Mouse (Mus musculus): Measurements from ENCODE around the gene Plekha4. TPM values are rescaled to one million over a fixed set of nuclear protein-coding genes. Genes with fewer than 3 reads are reported as not detected.

The Plekha4 gene
- polyA plus RNA-seq, 1 experiment from 2014 or later = 7.3 TPM

- H3K4me2 ChIP-seq (ENCODE audit: low read depth, low read length) = no peak overlapping the region
- no peaks in the 10 kb centered on the region; the same call in 1 of the 2 replicates for H3K4me1 ChIP-seq (ENCODE audit: control insufficient read depth, insufficient read depth, low read length)
- H3K27me3 ChIP-seq (replicated peaks; ENCODE audit: control insufficient read depth, insufficient read depth, low read length) = no peaks in the 10 kb centered on the region
- no peak for DNase-seq (ENCODE audit: low spot score)
- H3K9ac ChIP-seq (ENCODE audit: low read depth, low read length) = no peak overlapping the region
- no peak overlapping the region for H3K4me3 ChIP-seq (ENCODE audit: low read depth, low read length)
- no peak for ATAC-seq (ENCODE audit: low read depth)
- H3K36me3 ChIP-seq (ENCODE audit: control insufficient read depth, insufficient read depth, low read length) = peaks cover 75% of the 10 kb centered on the region
- H3K27ac ChIP-seq (replicated peaks; ENCODE audit: low read depth, low read length) = no peak overlapping the region
- H3K9me3 ChIP-seq (ENCODE audit: control insufficient read depth, low read length) = no peaks in the 10 kb centered on the region
- 83% methylated on average over 9 of the region's 9 CpGs for WGBS
These were observed 31.6 kb upstream of the Plekha4 start for GRCm38 (mm10) chr7:45494548-45494947.

DNA sequence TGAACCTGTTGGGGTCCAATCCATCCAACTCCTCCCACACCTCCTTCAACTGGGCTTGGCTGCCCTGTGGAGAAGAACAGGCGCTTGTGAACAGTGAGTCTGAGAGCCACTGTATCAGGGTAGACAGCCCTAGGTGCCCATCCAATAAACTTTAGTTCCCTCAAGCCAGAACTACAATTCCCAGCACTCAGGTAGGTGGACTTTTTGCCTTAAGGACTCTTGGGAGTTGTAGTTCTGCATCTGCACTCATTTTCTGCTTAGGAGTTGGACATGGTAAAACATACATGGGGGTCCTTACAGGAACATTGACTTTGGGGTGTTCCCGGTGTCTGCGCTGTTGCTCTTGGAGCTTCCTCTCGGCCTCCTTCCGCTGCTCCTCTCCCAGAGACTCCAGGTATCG lies 27.7 kb upstream of the Plekha4 start:
- Histone ChIP-seq H3K4me3 (ENCODE audit: low read depth, low read length) (no peak overlapping the region), H3K4me1 (ENCODE audit: control insufficient read depth, insufficient read depth, low read length) (no peaks in the 10 kb centered on the region), H3K27me3 (replicated peaks; ENCODE audit: control insufficient read depth, insufficient read depth, low read length) (no peaks in the 10 kb centered on the region), H3K27ac (replicated peaks; ENCODE audit: low read depth, low read length) (no peak overlapping the region), H3K9ac (ENCODE audit: low read depth, low read length) (no peak overlapping the region), H3K36me3 (ENCODE audit: control insufficient read depth, insufficient read depth, low read length) (peaks cover 89% of the 10 kb centered on the region), H3K9me3 (ENCODE audit: control insufficient read depth, low read length) (no peaks in the 10 kb centered on the region), H3K4me2 (ENCODE audit: low read depth, low read length) (no peak overlapping the region)
- DNase-seq (ENCODE audit: low spot score) (no peak), ATAC-seq (ENCODE audit: low read depth) (no peak)
- WGBS = 97% methylated on average over 6 of the region's 6 CpGs

GRCm38 (mm10) chr7:45507583-45507982 lies 18.5 kb upstream of the Plekha4 start:
- peaks cover 10% of the 10 kb centered on the region for H3K4me1 ChIP-seq (ENCODE audit: control insufficient read depth, insufficient read depth, low read length)
- H3K27me3 ChIP-seq (replicated peaks; ENCODE audit: control insufficient read depth, insufficient read depth, low read length) = no peaks in the 10 kb centered on the region
- ATAC-seq (ENCODE audit: low read depth) = no peak
- H3K4me2 ChIP-seq (ENCODE audit: low read depth, low read length) = no peak overlapping the region
- no peak overlapping the region for H3K4me3 ChIP-seq (ENCODE audit: low read depth, low read length)
- peaks cover 44% of the 10 kb centered on the region for H3K36me3 ChIP-seq (ENCODE audit: control insufficient read depth, insufficient read depth, low read length)
- WGBS = 88% methylated on average over 6 of the region's 6 CpGs
- H3K9me3 ChIP-seq (ENCODE audit: control insufficient read depth, low read length) = no peaks in the 10 kb centered on the region
- H3K9ac ChIP-seq (ENCODE audit: low read depth, low read length) = no peak overlapping the region
- H3K27ac ChIP-seq (replicated peaks; ENCODE audit: low read depth, low read length) = no peak overlapping the region
- DNase-seq (ENCODE audit: low spot score) = no peak

DNA sequence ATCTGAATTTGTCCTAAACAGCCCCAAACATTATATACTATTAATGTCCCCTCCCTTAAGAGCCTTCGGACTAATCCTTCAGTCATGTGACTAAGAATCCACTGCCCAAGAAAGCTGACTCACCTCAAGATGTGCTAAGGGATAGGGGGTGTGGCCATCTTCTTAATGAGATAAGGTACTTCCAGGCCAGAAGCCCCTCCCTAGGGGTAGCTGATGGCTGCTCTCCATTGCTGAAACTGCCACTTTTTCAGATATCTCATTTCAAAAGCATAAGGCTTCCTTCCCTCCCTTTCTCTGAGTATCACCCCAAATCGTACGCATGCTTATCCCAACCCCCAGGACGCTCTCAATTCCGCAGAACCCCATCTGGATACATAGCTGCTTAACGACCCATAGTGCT lies 17.6 kb upstream of the Plekha4 start:
- H3K9me3 ChIP-seq (ENCODE audit: control insufficient read depth, low read length) = no peaks in the 10 kb centered on the region
- H3K4me2 ChIP-seq (ENCODE audit: low read depth, low read length) = peak overlapping the region; percentile 98
- H3K4me3 ChIP-seq (ENCODE audit: low read depth, low read length) = peak overlapping the region; percentile 74
- DNase-seq (ENCODE audit: low spot score) (no peak), ATAC-seq (ENCODE audit: low read depth) (no peak)
- WGBS = 78% methylated on average over 6 of the region's 6 CpGs
- H3K27ac ChIP-seq (replicated peaks; ENCODE audit: low read depth, low read length) = no peak overlapping the region
- H3K9ac ChIP-seq (ENCODE audit: low read depth, low read length) = 0 out of 2 replicates have a peak overlapping the region, but pooled peaks have one; percentile 5
- no peaks in the 10 kb centered on the region for H3K27me3 ChIP-seq (replicated peaks; ENCODE audit: control insufficient read depth, insufficient read depth, low read length)
- peaks cover 35% of the 10 kb centered on the region for H3K36me3 ChIP-seq (ENCODE audit: control insufficient read depth, insufficient read depth, low read length)
- H3K4me1 ChIP-seq (ENCODE audit: control insufficient read depth, insufficient read depth, low read length) = peaks cover 10% of the 10 kb centered on the region

- DNase-seq (ENCODE audit: low spot score) (no peak), ATAC-seq (ENCODE audit: low read depth) (no peak)
- H3K27me3 ChIP-seq (replicated peaks; ENCODE audit: control insufficient read depth, insufficient read depth, low read length) = no peaks in the 10 kb centered on the region
- H3K36me3 ChIP-seq (ENCODE audit: control insufficient read depth, insufficient read depth, low read length) = peaks cover 35% of the 10 kb centered on the region
- 29% methylated on average over 19 of the region's 19 CpGs for WGBS
- H3K4me2 ChIP-seq (ENCODE audit: low read depth, low read length) = peak overlapping the region; percentile 98
- peak overlapping the region; percentile 89; the same call in 1 of the 2 replicates for H3K27ac ChIP-seq (replicated peaks; ENCODE audit: low read depth, low read length)
- no peaks in the 10 kb centered on the region for H3K9me3 ChIP-seq (ENCODE audit: control insufficient read depth, low read length)
- H3K4me3 ChIP-seq (ENCODE audit: low read depth, low read length) = peak overlapping the region; percentile 74
- peaks cover 10% of the 10 kb centered on the region for H3K4me1 ChIP-seq (ENCODE audit: control insufficient read depth, insufficient read depth, low read length)
- H3K9ac ChIP-seq (ENCODE audit: low read depth, low read length) = peak overlapping the region; percentile 81
These were observed 16.8 kb upstream of the Plekha4 start for GRCm38 (mm10) chr7:45509181-45509882.

DNA sequence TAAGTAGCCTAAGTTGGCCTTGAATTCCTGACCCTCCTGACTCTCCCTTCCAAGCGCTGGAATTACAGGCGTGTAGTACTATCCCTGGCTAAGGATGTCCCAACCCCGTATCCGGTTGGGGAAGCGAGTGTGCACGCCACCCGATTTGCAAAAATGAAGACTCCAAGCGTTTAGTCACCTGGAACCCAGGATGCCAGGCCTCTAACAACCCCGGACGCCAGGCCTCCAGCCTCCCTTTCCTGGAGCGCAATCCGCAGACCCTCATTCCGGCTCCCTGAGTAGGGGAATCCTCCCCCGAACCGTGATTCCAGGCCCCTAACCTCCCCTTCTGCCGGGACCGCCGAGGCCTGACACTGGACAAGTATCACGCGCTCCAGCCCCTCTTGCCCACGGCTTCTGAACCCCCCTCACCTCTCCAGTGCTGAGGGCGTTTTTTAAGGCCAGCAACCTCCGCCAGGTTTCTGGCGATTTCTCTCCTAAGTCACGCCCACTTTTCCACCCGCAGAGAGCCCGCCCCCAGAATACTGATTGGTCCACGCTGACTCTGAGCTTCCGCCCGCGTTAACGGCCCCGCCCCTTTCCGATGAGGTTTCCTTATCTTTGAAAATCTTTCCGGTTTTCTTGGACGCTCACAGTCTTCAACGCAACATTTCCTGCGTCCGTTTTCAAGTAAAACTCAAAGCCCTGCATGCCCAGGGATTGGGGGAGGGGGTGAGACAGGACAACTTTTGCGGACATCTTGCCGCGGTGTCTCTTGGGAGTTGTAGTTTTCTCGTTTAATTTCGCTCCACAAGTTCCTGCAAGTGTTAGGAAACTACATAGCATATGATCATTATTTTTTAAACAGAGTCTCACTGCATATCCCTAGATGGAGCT lies 16.0 kb upstream of the Plekha4 start, which contains the start of gene Nucb1:
TSS of gene Nucb1 (minus strand) at position 495 of the 876 bp plus-strand sequence.
- H3K27me3 ChIP-seq (replicated peaks; ENCODE audit: control insufficient read depth, insufficient read depth, low read length) = no peaks in the 10 kb centered on the region
- H3K27ac ChIP-seq (replicated peaks; ENCODE audit: low read depth, low read length) = peak within 1 kb of the TSS; percentile 89
- DNase-seq (ENCODE audit: low spot score) (peak; percentile 98), ATAC-seq (ENCODE audit: low read depth) (peak; percentile 91)
- WGBS = under 1% methylated on average over 44 of the region's 44 CpGs
- peak within 1 kb of the TSS; percentile 98 for H3K4me2 ChIP-seq (ENCODE audit: low read depth, low read length)
- peak within 1 kb of the TSS; percentile 81 for H3K9ac ChIP-seq (ENCODE audit: low read depth, low read length)
- H3K9me3 ChIP-seq (ENCODE audit: control insufficient read depth, low read length) = no peaks in the 10 kb centered on the region
- peaks cover 28% of the 10 kb centered on the region for H3K36me3 ChIP-seq (ENCODE audit: control insufficient read depth, insufficient read depth, low read length)
- H3K4me3 ChIP-seq (ENCODE audit: low read depth, low read length) = peak within 1 kb of the TSS; percentile 74
- H3K4me1 ChIP-seq (ENCODE audit: control insufficient read depth, insufficient read depth, low read length) = peaks cover 10% of the 10 kb centered on the region

DNA sequence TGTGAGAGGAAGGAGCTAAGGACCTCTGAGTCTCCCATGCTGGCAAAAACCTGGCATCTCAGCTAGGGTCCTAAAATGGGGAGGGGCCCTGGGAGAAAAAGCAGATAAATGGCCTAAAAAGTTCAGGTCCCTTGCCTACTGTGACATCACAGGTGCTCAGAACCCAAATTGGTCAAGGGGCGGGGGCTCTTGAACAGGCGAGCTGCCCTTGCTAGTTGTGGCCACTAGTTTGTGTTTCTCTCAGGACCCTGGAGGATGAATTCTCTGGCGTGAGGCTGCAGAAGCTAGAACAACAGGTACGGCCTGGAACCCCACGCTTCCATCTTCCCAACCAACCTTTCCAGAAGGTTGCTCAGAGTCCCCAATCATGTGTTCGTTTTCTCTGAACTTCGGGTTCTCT lies 11.7 kb upstream of the Plekha4 start:
- WGBS = 70% methylated on average over 7 of the region's 7 CpGs
- ATAC-seq (ENCODE audit: low read depth) = no peak

DNA sequence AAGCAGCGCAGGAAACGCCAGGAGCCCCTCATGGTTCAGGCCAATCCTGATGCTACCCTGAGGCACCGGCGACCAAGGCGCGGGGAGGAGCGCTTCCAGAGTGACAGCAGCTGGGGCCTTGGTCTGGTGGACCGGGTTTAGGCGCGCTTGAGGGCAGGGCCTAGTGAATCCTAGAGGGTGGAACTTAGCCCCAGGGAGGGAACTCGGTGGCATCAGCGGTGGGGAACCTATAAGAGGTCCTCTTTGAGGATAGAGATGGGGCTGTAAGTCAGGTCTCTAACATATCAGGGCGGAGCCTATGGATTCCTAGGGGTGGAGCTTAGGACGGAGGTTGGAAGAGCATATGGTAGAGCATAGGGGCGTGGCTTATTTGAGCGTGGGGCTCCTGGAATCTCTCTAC lies 10.7 kb upstream of the Plekha4 start:
- Histone ChIP-seq H3K36me3 (ENCODE audit: control insufficient read depth, insufficient read depth, low read length) (no peaks in the 10 kb centered on the region), H3K4me3 (ENCODE audit: low read depth, low read length) (no peak overlapping the region), H3K4me2 (ENCODE audit: low read depth, low read length) (peak overlapping the region; percentile 1; the same call in 1 of the 2 replicates), H3K27ac (replicated peaks; ENCODE audit: low read depth, low read length) (peak overlapping the region; percentile 50; the same call in 1 of the 2 replicates), H3K9me3 (ENCODE audit: control insufficient read depth, low read length) (no peaks in the 10 kb centered on the region), H3K4me1 (ENCODE audit: control insufficient read depth, insufficient read depth, low read length) (no peaks in the 10 kb centered on the region), H3K27me3 (replicated peaks; ENCODE audit: control insufficient read depth, insufficient read depth, low read length) (no peaks in the 10 kb centered on the region), H3K9ac (ENCODE audit: low read depth, low read length) (no peak overlapping the region)
- 24% methylated on average over 15 of the region's 16 CpGs for WGBS
- DNase-seq (ENCODE audit: low spot score) (no peak), ATAC-seq (ENCODE audit: low read depth) (peak; percentile 12; the same call in 1 of the 2 replicates)

More for the DNA sequence above, 11.7 kb upstream of the Plekha4 start:
- Histone ChIP-seq H3K9ac (ENCODE audit: low read depth, low read length) (no peak overlapping the region), H3K9me3 (ENCODE audit: control insufficient read depth, low read length) (no peaks in the 10 kb centered on the region), H3K4me2 (ENCODE audit: low read depth, low read length) (no peak overlapping the region), H3K27ac (replicated peaks; ENCODE audit: low read depth, low read length) (0 out of 2 replicates have a peak overlapping the region, but pooled peaks have one; percentile 50), H3K27me3 (replicated peaks; ENCODE audit: control insufficient read depth, insufficient read depth, low read length) (no peaks in the 10 kb centered on the region), H3K4me1 (ENCODE audit: control insufficient read depth, insufficient read depth, low read length) (peaks cover 3% of the 10 kb centered on the region), H3K4me3 (ENCODE audit: low read depth, low read length) (no peak overlapping the region), H3K36me3 (ENCODE audit: control insufficient read depth, insufficient read depth, low read length) (no peaks in the 10 kb centered on the region)
- DNase-seq (ENCODE audit: low spot score) = no peak
